Mouse (Mus musculus) kidney, postnatal 25 days (tissue): Measurements from ENCODE around the gene Map4k1.

ENCODE experiments used
- DNase-seq, 2 experiments: peaks; one replicate each; pipeline ENCODE4 v3.0.0; 2021; ENCODE audit warnings: mixed read lengths in 2 of 2

The Map4k1 gene

DNA sequence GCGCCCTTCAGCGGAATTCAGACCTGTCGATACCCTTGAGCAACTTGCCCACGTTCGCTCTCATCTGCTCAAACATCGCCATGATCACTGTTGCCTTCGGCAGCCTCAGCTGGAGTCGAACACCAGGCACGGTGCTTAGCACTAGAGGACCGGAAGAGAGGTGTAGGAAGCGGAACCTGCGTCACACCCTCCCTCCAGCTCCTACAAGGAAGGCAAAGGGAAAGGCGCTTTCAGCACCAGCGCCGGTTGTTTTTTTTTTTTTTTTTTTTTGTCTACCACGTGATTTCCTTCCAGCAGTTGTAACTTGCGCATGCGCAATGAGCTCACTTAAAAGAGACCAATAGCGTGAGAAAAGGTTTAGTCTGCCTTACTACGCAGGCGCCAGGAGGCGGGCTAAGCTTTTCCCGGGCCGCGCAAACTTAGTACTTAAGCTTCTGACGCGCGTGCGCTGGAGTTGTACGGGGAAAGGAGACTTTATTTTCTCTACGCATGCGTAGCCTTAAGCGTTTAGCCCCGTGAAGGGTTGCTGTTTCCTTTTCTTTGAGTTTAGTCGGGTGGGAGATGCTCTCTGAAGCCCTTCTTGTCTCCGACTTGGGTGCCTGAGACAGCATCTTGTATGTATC lies at the start of gene Map4k1, which contains the start of gene Eif3k:
Gene Map4k1 (plus strand): TSS at position 400 of the 623 bp plus-strand sequence.
Gene Eif3k (minus strand): TSS at position 214 of the 623 bp plus-strand sequence.
- peak; percentile 98 to 99 for DNase-seq

DNA sequence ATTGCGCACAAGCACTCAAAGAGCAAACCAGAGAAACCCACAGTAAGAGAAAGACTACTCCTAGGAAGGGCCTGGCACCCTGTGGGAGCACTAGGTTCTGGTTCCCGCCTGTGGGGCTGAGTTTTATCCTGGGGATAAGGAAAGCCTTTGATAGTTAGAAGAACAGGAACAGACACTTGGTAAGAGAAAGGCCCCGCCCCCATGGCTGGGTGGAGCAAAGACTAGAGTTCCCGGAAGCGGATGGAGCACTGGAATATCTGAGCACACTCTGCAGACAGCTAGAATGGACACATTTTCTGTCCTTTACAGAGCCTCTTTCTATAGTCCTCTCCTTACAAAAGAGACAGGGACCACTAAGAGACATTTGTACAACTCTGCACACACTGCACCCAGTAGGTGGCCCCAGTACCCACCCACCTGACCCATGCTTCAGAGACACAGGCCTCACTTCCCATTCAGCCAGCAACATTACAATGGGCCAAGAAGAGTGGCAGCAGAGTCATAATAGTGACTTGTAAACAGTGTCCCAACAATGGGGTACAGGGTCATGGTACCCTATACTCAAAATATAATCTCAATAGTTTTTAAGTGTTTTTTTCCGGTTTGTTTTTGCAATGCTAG lies 49.3 kb upstream of the Map4k1 start:
- DNase-seq = peak; percentile 79 to 80

DNA sequence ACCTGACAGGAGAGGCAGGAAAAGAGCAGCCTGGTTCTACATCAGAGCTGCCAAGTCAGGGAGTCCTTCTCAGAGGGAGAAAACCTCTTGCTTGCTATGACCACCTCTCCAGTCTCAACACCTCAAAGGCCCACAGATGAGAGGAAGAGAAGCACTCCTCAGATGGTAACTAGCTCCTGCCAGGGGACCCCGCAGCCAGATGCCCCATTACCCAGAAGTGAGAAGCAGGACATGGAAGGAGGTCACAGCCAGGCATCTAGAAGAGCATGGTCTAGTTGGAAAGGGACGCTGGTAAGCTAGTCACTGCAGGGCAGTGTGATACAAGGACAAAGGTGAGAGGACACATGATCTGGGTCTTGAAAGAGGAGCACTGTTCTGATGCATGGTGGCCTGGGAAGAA lies 48.0 kb upstream of the Map4k1 start:
- DNase-seq = no peak

DNA sequence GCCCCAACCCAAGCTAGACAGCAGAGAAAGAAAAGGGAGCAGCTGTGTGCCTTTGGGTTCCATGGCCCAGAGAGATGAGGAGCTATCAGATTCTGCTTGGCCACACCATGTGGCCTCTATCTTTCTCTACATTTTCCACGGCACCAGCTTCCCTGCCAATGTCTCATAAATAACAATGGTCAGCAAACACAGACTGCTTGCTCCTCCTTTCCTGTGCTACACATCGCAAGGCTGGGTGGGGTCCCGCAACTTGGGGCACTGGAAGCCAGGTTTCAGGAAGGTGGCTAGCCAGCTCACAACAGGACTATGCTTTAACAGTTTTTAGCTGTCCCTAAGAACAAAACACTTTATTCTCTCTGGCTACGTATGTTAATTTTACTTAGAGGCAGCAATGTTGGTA lies 45.1 kb upstream of the Map4k1 start:
- DNase-seq = peak; percentile 53 to 78

DNA sequence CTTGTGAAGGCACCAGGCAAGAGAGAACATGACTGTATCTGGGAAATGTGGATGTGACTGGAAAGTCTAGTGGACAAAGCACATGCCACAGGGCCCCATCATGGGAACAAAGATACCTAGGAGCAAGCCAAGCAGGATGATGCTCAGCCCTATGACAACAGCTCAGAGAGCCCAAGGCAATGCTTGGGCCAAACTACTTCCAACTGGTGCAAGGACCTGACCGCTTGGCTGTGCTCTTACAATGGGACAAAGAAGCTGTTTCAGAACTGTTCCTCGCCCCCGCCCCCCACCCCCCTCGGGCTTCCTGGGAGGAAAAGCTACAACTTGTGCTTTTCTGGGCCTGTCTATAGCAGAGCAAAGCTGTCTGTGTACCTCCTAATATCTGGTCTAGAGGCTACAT lies 43.2 kb upstream of the Map4k1 start:
- DNase-seq = no peak

DNA sequence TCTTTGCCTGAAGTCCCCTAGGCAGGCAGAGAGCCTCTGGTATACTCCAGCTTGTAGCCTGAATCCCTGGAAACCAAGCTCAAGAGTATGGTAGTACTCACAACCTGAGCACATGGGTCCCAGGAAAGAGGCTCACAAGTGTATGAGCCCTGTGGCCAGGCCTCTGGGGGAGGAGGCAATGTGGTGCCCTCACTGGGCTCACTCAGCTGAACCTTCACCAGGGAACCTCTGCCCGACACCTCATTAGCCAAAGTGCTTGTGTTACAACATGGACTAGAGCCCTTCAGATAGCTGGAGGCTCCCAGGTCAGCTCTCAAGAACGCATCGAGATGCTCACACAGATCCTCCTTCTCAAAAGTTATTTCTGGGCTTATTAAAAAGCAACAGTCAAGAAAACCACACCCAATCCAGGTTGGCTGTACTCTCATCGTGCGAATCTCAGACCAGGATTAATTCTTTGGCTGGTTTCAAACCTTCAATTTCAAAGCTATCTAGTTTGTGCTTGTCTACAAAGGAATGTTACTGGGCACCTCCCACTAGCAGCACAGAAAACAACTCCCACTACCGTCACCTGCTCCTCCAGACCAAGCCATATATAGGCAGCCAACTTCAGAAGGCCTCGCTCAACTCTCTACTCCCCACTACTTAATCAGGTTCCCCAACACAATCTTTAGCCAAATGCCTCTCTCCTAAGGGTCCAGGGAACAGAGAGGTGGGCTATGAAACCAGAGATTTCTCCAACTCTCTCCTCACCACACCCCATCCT lies 42.2 kb upstream of the Map4k1 start:
- DNase-seq = peak; percentile 57 to 86

GRCm38 (mm10) chr7:28941129-28941528 lies 40.7 kb upstream of the Map4k1 start:
- no peak for DNase-seq

DNA sequence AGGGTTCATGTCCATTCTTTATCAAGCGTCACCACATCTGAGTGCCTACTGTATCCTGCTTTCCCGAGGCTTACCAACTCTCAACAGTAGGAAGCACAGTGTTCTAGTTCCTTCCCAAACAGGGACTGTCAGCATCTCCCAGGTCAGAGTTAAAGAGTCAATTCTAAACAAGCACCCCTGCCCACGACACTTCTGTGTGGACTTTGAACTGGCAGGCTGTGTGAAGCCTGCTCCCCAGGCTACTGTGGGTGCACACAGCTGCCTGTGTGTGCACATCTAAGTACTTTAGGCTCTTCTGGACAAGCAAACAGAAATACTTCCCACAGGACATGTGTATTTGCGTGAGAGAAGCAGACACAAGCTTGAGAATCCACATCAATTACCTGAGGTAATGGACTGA lies 40.3 kb upstream of the Map4k1 start:
- DNase-seq = peak; percentile 52 to 83

DNA sequence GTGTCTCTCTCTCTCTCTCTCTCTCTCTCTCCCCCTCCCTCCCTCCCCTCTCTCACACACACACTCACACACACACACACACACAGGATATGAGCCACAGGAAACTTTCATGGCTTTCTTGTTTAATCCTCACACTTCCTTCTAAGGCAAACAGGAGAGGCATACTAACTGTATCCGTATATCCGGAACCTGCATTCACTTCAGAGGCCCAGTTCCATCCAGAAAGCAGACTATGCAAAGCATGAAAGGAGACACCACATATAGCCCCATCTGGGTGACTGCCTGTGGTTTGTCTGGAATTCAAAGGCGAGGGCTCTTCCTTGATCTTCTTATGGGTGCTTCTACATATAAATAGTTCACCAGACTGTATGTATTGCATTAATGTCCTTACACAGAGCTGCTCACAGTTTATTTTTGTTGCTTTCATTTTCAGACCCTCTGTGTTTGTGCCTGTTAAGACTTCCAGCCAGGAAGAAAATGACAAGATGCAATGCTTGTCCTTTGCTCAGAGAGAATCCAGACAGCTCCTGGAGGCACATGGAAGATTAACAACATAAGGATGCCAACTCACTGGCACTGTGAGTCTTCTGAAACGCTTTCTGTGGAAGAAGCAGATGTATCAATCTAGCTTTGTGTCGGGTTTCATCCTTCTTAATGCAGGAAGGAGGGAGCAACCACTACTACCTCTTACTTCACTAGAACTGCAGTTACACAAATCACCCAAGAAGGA lies 38.2 kb upstream of the Map4k1 start:
- no peak for DNase-seq

DNA sequence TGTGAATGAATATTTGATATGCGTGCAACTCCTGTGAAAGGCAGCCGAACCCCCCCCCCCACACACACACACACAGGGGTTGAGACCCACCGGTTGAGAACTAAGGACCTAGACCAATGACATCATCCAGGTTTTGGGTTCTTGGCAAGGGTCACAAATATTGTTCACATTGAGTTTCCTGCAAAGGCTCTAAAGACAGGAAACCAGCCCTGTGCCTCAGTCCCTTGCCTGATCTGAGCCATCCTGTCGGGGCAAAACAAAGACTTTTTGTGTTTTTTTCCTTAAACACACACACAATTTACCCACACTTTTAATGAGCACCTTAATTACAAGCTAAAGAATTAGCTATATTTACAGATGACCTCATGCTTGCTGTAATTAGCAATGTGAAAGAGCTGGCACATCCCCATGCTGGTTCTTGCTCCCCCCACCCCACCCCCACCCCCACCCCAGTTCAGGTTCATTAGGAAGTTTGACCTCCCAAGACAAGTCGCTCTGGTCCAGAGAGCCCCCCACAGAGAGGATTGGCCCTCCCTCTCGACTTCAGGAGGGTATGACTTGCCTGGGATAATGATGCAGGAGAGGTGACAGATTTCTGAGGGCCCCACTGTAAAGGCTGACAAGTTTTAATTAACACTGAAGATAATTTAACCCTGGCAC lies 37.0 kb upstream of the Map4k1 start:
- DNase-seq = no peak

GRCm38 (mm10) chr7:28945416-28946270 lies 36.2 kb upstream of the Map4k1 start:
- DNase-seq = peak; percentile 66 to 77

DNA sequence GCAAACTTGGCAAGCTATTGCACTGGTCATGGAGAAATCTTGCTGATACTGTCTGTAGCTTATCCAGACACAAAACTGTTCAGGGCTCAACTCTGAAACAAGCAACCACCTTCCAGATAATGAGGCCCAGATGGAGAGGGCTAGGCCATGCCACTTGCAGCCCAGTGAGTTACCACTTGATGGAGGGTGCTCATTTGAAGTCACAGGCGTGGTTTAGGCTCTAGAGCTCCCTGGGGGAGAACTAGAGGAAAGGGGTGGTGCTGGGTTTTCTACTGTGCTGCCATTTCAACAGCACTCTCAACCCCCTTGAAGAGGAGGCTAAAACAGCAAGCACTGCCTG lies 35.6 kb upstream of the Map4k1 start:
- no peak for DNase-seq

DNA sequence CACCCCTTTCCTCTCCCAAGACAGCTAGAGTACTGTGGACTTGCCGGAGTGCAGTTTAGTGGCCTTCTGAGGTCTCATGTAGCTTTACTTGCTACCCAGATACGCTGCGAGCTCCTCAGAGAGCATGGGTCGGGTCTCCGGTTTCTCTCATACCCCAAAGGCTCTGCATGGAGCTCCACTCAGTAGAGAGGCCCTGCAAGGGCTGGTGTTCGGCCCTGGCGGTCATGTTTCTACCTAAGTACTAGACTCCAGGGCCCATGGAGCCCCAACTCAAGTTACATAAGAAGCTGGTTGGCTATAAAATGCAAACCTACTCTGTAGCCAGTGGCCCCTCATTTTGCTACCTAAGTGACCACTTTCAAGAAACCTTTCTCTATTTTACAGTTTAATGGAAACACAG lies 33.1 kb upstream of the Map4k1 start:
- no peak for DNase-seq

DNA sequence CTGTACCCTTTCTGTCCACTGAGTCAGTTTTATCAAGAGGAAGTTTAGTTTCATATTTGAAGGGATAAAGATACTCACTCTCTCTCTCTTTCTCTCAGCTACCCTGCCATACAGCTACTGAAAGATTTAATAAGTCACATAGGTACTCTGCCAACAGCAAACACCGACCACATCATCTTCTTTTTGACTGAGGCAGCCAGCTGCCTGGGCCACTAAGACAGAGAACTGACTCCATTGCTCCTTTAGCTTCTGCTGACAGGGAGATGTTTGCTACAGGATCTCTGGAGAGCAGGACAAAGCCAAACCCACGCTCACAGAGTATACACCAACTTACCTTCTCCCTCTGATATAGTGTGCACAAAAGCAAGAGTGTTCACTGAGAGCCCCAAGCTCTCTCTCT lies 32.6 kb upstream of the Map4k1 start:
- no peak for DNase-seq

DNA sequence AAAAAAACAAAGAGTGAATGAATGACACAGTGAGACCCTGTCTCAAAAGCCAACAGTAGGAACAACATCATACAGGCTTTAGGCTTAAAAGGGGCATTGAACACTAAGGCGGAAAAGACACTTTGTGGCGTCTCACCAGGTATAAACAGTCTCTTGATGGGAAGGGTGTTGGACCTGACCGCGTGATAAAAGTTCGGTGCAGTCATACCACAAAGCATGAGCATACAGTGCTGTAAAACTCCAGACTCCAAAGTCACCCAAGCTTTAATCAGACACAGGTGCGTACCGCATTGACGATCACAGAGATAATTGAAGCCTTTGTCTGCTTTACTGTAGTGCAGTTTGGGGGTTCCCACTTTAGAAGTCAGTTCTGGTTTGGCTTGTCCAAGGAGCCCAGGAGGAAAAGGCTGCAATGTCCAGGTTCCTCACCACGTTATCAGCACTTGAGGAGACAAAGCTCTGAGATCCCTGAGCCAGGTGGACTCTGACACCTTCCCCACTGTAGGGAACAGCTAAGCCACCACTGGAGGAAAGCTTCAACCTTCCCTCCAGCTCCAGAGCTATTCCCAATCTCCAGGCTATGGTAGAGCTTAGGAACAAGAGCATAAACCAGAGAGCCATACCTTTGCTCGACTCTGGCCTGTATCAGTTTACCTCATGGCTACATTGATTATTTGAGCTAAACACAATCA lies 31.4 kb upstream of the Map4k1 start:
- DNase-seq = no peak

DNA sequence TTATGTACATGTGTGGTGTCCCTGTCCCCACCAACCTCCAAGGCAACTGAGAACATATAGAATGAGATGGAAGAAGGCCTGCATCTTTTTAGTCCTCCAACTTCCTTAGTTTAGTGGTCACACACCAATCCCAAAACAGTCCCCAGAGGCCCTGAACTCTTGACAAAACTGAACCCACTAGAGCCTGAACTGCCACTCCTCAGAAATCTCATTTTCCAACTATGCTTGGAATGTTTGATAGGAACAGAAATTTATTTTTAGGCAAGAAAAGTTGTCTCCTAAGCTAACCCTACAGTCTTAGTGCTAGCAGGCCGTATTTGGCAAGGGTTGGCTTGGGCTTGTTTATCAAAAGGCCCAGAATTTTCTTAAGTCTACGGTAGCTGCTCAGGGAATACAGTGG lies 30.1 kb upstream of the Map4k1 start:
- DNase-seq = no peak

DNA sequence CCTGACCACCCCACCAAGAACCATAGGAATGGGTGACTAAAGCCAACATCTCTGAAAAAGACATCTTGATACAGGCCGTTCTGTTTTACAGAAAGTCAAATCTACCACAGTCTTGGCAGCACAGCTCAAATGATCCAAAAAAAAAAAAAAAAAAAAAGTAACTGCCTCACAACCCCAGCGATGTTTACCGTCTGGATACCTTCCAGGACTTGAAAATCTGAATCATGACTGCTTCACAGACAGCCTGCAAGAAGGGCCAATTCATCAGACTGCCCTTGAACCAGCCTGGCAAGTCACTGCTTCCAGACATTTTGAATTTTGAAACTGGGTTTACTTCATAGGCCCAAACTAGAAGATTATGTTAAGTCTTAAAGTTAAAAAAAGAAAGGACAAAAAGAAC lies 29.1 kb upstream of the Map4k1 start:
- no peak for DNase-seq

GRCm38 (mm10) chr7:28953476-28954376 lies 28.1 kb upstream of the Map4k1 start:
- DNase-seq = no peak

DNA sequence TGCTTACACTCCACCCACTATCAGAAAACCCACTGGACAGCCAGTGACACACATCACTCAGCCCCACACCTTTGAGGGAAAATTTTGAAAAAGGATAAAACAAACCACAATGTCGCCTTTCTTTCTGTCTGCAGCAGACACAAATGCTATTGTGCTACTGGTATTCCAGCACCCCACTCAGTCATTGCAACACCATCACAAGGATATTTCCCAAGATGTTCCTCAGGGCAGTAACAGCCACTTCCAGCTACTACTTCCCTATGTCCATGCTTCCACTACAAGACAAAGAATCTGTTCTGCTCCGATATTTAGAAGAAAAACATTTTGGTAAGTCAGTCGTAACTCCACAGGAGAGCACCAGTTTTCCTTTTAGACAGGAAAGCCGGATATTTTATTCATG lies 27.1 kb upstream of the Map4k1 start:
- DNase-seq = no peak

DNA sequence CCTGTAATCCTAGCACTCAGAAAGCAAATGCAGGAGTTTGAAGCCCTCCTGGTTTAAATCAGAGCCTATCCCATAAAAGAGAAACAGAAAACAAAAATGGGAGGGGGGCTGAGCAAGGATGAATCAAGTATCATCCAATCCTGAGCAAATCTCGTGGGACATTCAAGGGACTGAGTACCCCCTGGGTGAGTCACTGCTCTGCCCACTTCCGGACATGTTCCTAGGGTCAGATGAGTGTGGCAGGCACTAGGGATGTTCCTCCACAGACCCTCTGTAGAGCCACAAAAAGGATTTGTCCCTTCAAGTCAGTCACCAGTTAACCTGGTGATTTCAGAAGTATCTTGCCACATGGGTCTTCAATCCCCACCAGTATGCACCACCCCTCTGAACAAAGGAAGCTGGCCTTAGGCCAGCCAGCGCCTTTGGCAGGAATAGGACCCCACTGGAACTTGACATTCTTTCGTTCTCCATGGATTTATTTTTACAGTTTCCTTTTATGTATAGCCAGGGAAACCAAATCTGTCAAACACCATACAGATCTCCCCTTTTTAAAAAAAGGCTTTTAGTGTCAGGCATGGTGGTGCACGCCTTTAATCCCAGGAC lies 26.5 kb upstream of the Map4k1 start:
- no peak for DNase-seq
